Mouse (Mus musculus): ENCODE data around the gene Mtcl1. TPM values are rescaled to one million over a fixed set of nuclear protein-coding genes. Genes with fewer than 3 reads are reported as not detected.

Gene Mtcl1
- polyA plus RNA-seq, 1 experiment from 2014 or later: 7.6 TPM

DNA sequence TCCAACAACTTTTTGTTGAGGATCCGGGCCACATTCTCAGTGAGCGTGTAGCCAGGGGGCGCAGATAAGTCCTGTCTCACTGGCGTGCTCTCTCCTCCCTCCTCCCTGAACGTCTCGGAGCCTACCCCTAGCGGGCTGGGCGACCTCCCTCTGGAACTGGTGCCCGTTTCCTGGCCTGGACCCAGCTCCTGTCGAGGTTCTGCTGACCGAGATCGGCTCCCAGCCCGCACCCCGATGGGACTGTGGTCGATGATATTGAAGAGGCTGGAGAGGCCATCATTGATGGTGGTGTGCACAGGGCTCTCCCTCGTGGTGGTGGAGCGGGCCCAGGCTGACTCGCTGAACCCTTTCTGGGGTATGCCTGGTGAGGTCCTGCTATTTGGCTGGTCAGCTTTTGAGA, 106.6 kb downstream of the Mtcl1 start:
- Histone ChIP-seq H3K27ac (no peak overlapping the region), H3K4me1 (no peaks in the 10 kb centered on the region), H3K4me3 (no peak overlapping the region), H3K27me3 (ENCODE audit: low read depth, poor library complexity, severe bottlenecking) (no peaks in the 10 kb centered on the region), H3K36me3 (peaks cover 54% of the 10 kb centered on the region), H3K9me3 (replicated peaks) (no peaks in the 10 kb centered on the region)
- DNase-seq (ENCODE audit: low spot score): no peak
- 93% methylated on average over 18 of the region's 18 CpGs for WGBS

GRCm38 (mm10) chr17:66341670-66342069, 107.9 kb downstream of the Mtcl1 start:
- Histone ChIP-seq H3K36me3 (peaks cover 59% of the 10 kb centered on the region), H3K27me3 (ENCODE audit: low read depth, poor library complexity, severe bottlenecking) (no peaks in the 10 kb centered on the region), H3K27ac (no peak overlapping the region), H3K4me3 (no peak overlapping the region), H3K9me3 (replicated peaks) (no peaks in the 10 kb centered on the region), H3K4me1 (no peaks in the 10 kb centered on the region)
- no peak for DNase-seq (ENCODE audit: low spot score)
- WGBS: 75% methylated on average over 6 of the region's 6 CpGs

- Histone ChIP-seq H3K27ac (peak overlapping the region; percentile 12; the same call in 1 of the 2 replicates), H3K9me3 (replicated peaks) (no peaks in the 10 kb centered on the region), H3K4me1 (no peaks in the 10 kb centered on the region), H3K27me3 (ENCODE audit: low read depth, poor library complexity, severe bottlenecking) (no peaks in the 10 kb centered on the region), H3K4me3 (no peak overlapping the region), H3K36me3 (peaks cover 59% of the 10 kb centered on the region)
- no peak for DNase-seq (ENCODE audit: low spot score)
- WGBS: 90% methylated on average over 12 of the region's 12 CpGs
These were observed 108.8 kb downstream of the Mtcl1 start for GRCm38 (mm10) chr17:66340798-66341197.

DNA sequence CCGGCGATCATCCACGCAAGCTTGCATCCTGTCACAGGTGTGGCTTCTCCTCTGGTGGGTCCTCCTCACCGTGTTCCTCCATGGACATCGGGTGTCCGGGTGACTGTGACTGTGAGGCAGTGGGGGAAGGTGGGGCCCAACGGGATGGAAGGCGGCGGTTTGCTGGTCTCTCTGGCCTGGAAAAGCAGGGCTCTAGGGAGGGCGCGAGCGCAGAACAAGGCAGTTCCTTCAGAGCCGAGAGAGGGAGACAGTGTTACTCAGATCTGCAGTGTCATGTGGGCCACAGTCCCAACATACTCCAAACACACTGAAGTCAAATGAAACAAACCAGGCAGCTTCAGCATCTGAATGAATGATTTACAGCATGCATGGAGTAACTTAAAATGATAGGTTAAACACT, 111.6 kb downstream of the Mtcl1 start:
- no peak for DNase-seq (ENCODE audit: low spot score)
- Histone ChIP-seq H3K27me3 (ENCODE audit: low read depth, poor library complexity, severe bottlenecking) (no peaks in the 10 kb centered on the region), H3K4me3 (no peak overlapping the region), H3K9me3 (replicated peaks) (no peaks in the 10 kb centered on the region), H3K27ac (no peak overlapping the region), H3K36me3 (peaks cover 37% of the 10 kb centered on the region), H3K4me1 (no peaks in the 10 kb centered on the region)
- 92% methylated on average over 13 of the region's 13 CpGs for WGBS

DNA sequence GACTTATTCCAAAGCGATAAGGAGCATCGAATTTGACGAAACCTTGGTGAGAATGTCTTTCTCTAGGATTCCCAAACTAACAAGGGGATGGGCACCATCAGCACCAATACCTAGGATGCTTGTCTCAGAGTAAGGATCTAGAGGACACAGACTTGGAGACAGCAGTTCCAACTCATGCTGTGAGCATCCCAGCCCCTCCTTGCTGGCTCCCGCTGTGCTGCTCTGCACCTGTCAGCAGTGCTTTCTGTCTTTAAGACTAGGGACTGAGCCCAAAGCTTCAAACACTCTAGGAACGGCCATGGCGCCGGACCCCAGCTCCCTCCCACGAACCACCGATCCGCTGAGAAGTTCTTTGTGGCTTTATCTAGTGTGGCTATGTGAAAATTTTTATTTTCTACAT, 114.0 kb downstream of the Mtcl1 start:
- WGBS: 87% methylated on average over 10 of the region's 10 CpGs
- Histone ChIP-seq H3K9me3 (replicated peaks) (no peaks in the 10 kb centered on the region), H3K36me3 (peaks cover 18% of the 10 kb centered on the region), H3K27ac (no peak overlapping the region), H3K27me3 (ENCODE audit: low read depth, poor library complexity, severe bottlenecking) (no peaks in the 10 kb centered on the region), H3K4me3 (no peak overlapping the region), H3K4me1 (no peaks in the 10 kb centered on the region)
- no peak for DNase-seq (ENCODE audit: low spot score)

- H3K27me3 ChIP-seq (ENCODE audit: low read depth, poor library complexity, severe bottlenecking): no peaks in the 10 kb centered on the region
- no peak overlapping the region for H3K27ac ChIP-seq
- WGBS: 69% methylated on average over 4 of the region's 4 CpGs
- no peaks in the 10 kb centered on the region for H3K4me1 ChIP-seq
- no peak overlapping the region for H3K4me3 ChIP-seq
- no peaks in the 10 kb centered on the region for H3K9me3 ChIP-seq (replicated peaks)
- no peak for DNase-seq (ENCODE audit: low spot score)
- H3K36me3 ChIP-seq: peaks cover 12% of the 10 kb centered on the region; the same call in 1 of the 2 replicates
These were observed 114.7 kb downstream of the Mtcl1 start for GRCm38 (mm10) chr17:66334894-66335293.

GRCm38 (mm10) chr17:66331207-66331606, 118.3 kb downstream of the Mtcl1 start:
- 86% methylated on average over 6 of the region's 6 CpGs for WGBS
- no peaks in the 10 kb centered on the region for H3K27me3 ChIP-seq (ENCODE audit: low read depth, poor library complexity, severe bottlenecking)
- no peaks in the 10 kb centered on the region for H3K4me1 ChIP-seq
- no peaks in the 10 kb centered on the region for H3K9me3 ChIP-seq (replicated peaks)
- H3K36me3 ChIP-seq: no peaks in the 10 kb centered on the region
- no peak for DNase-seq (ENCODE audit: low spot score)
- no peak overlapping the region for H3K4me3 ChIP-seq
- H3K27ac ChIP-seq: no peak overlapping the region

- no peak overlapping the region for H3K4me3 ChIP-seq
- H3K27me3 ChIP-seq (ENCODE audit: low read depth, poor library complexity, severe bottlenecking): no peaks in the 10 kb centered on the region
- no peaks in the 10 kb centered on the region for H3K36me3 ChIP-seq
- no peaks in the 10 kb centered on the region for H3K9me3 ChIP-seq (replicated peaks)
- WGBS: 87% methylated on average over 5 of the region's 5 CpGs
- peaks cover 4% of the 10 kb centered on the region; the same call in 1 of the 2 replicates for H3K4me1 ChIP-seq
- no peak for DNase-seq (ENCODE audit: low spot score)
- no peak overlapping the region for H3K27ac ChIP-seq
These were observed 123.0 kb downstream of the Mtcl1 start for GRCm38 (mm10) chr17:66326552-66327045.

- DNase-seq (ENCODE audit: low spot score): no peak
- H3K27me3 ChIP-seq (ENCODE audit: low read depth, poor library complexity, severe bottlenecking): no peaks in the 10 kb centered on the region
- H3K9me3 ChIP-seq (replicated peaks): no peaks in the 10 kb centered on the region
- WGBS: 87% methylated on average over 4 of the region's 4 CpGs
- no peaks in the 10 kb centered on the region for H3K36me3 ChIP-seq
- H3K4me3 ChIP-seq: no peak overlapping the region
- peaks cover 4% of the 10 kb centered on the region; the same call in 1 of the 2 replicates for H3K4me1 ChIP-seq
- no peak overlapping the region for H3K27ac ChIP-seq
These were observed 123.4 kb downstream of the Mtcl1 start for GRCm38 (mm10) chr17:66326204-66326545.

DNA sequence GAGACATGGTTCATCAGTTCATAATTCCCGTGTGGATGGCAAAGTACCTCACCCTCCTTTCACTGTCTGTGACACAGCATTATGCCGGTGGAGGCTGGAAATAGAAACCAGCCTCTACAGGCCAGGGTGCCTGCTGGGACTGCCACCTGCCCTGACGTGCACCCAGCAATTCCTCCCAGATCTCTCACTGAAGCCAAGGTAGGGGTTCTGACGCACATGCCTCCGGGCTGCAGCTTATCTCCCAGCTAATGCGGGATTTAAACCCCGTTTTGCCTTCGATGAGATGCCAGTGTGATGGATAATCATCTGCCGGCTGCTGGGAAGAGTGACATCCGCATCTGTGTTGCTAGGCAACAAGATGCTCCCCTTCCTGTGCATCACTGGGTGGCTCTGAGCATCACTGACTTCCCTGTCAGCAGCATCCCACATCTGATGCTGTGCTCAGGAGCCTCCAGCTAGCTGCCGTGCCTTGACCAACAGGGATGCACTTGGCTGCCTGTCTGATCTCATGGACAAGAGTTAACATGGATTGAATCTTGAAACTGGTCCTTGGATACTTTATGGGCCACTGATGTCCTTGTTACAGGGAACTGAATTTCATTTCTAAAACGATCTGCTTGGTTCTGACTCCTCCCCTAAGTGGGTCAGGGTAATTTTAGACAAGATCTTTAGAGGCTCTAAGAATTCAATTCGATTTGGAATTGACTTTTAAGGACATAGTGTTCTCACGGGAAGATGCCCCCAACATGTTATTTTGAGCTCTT, 123.9 kb downstream of the Mtcl1 start:
- 62% methylated on average over 14 of the region's 14 CpGs for WGBS
- no peak overlapping the region for H3K27ac ChIP-seq
- H3K4me1 ChIP-seq: peaks cover 4% of the 10 kb centered on the region; the same call in 1 of the 2 replicates
- no peak for DNase-seq (ENCODE audit: low spot score)
- H3K4me3 ChIP-seq: no peak overlapping the region
- H3K9me3 ChIP-seq (replicated peaks): no peaks in the 10 kb centered on the region
- no peaks in the 10 kb centered on the region for H3K27me3 ChIP-seq (ENCODE audit: low read depth, poor library complexity, severe bottlenecking)
- H3K36me3 ChIP-seq: no peaks in the 10 kb centered on the region

DNA sequence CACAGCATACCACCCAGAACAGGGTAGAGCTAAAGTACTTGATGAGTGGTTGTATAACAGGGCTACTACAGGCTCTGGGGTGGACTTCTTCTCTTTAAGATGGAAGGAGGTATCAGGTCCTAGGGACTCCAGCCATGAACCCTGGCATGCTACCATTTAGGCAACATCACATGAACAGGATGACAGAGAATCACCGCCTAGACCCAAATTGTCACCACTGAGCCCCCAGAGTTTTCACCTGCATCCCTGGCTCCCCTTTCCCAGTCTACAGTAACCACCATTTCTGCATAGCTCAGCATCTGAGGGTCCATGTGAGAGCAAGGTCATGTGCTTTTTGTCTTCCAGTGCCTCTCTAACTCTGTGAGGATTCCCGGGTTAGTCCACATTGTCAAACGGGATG, 124.7 kb downstream of the Mtcl1 start:
- Histone ChIP-seq H3K4me3 (no peak overlapping the region), H3K4me1 (peaks cover 4% of the 10 kb centered on the region; the same call in 1 of the 2 replicates), H3K27ac (no peak overlapping the region), H3K27me3 (ENCODE audit: low read depth, poor library complexity, severe bottlenecking) (no peaks in the 10 kb centered on the region), H3K36me3 (no peaks in the 10 kb centered on the region), H3K9me3 (replicated peaks) (no peaks in the 10 kb centered on the region)
- no peak for DNase-seq (ENCODE audit: low spot score)
- WGBS: 82% methylated on average over 3 of the region's 3 CpGs

DNA sequence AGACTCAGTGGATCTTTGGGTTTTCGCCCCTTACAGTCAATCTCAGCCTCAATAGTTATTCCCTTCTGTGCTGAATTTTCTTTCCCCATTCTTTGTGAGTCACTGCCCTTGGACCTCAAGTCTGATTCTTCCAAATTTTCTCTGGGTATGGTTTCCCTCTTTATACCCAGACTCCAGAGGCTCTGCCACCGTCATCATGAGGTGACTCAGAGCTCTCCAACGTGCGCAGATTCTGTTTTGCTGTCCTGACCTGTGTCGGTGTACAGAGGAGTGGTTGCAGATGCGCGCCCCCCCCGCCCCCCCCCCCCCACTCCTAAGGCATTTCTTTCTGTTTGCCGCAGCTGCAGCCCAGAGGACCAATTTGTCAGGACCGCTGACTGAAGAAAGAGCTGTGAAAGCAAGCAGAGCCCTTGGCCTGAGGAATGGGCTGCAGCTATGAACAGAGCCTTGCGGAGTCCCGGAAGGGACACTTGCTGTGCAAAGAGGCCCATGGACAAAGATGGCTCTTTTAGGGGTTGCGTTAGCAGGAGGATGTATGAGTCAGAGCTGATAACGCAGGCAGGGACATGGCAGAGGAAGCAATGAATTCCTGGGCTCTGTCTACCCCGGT, 126.8 kb downstream of the Mtcl1 start:
- DNase-seq (ENCODE audit: low spot score): no peak
- Histone ChIP-seq H3K4me3 (no peak overlapping the region), H3K36me3 (no peaks in the 10 kb centered on the region), H3K27me3 (ENCODE audit: low read depth, poor library complexity, severe bottlenecking) (no peaks in the 10 kb centered on the region), H3K27ac (no peak overlapping the region), H3K9me3 (replicated peaks) (no peaks in the 10 kb centered on the region), H3K4me1 (peaks cover 4% of the 10 kb centered on the region; the same call in 1 of the 2 replicates)
- WGBS: 78% methylated on average over 15 of the region's 15 CpGs

DNA sequence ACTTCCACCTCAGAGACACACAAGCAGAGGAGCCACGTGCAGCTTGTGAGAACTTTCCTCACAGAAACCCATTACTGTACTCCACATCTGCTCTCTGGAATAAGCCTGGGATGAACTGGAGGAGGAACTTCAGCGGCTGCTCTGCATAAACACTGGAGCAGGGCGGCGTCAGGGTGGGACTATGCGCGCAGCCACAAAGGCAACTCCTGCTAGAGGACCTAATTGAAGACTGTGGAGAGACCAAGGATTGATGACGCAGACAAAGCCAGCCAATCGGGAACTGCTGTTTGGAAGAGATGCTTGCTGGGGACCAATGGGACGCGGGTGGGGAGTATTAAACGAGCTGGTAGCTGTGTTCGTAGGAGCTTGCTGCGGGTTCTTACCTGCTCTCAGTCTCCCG, 127.6 kb downstream of the Mtcl1 start:
- Histone ChIP-seq H3K27me3 (ENCODE audit: low read depth, poor library complexity, severe bottlenecking) (no peaks in the 10 kb centered on the region), H3K9me3 (replicated peaks) (no peaks in the 10 kb centered on the region), H3K4me1 (peaks cover 4% of the 10 kb centered on the region; the same call in 1 of the 2 replicates), H3K4me3 (no peak overlapping the region), H3K36me3 (no peaks in the 10 kb centered on the region), H3K27ac (no peak overlapping the region)
- no peak for DNase-seq (ENCODE audit: low spot score)
- WGBS: 87% methylated on average over 14 of the region's 14 CpGs

Data from limb, embryonic 10.5 days (tissue).